Mouse (Mus musculus) myocyte (in vitro differentiated cells): ENCODE data around the gene Mrpl45.

Experiments
- CEBPB ChIP-seq: IDR thresholded peaks from 2 replicates; pipeline ENCODE4 v1.6.1; 2011; ENCODE audit warnings: mild to moderate bottlenecking, moderate library complexity; ENCODE audit not compliant: poor library complexity, insufficient read depth, severe bottlenecking
- E2F4 ChIP-seq: IDR thresholded peaks from one replicate; pipeline ENCODE4 v1.6.1; 2011; ENCODE audit warnings: mild to moderate bottlenecking, control low read depth, moderate library complexity; ENCODE audit not compliant: insufficient read depth
- MAX ChIP-seq: IDR thresholded peaks from one replicate; pipeline ENCODE4 v1.6.1; 2011; ENCODE audit warnings: low read depth, mild to moderate bottlenecking, control low read depth
- MYOD1 ChIP-seq, 3 experiments: IDR thresholded peaks; one replicate each; pipeline ENCODE4 v1.6.1; 2011; ENCODE audit warnings: control low read depth in 2 of 3, low read depth in 2 of 3, mild to moderate bottlenecking in 2 of 3, moderate library complexity in 1 of 3; ENCODE audit not compliant: insufficient read length in 2 of 3, control insufficient read depth in 1 of 3
- MYOG ChIP-seq, 3 experiments: IDR thresholded peaks; one replicate each; pipeline ENCODE4 v1.6.1; 2011; ENCODE audit warnings: control low read depth in 2 of 3, low read depth in 2 of 3, mild to moderate bottlenecking in 2 of 3; ENCODE audit not compliant: insufficient read length in 2 of 3, control insufficient read depth in 1 of 3, insufficient read depth in 1 of 3
- POLR2A ChIP-seq: IDR thresholded peaks from one replicate; pipeline ENCODE4 v1.6.1; 2011; ENCODE audit warnings: low read depth, mild to moderate bottlenecking, control low read depth, moderate library complexity; ENCODE audit not compliant: insufficient read length
- POLR2AphosphoS2 ChIP-seq: IDR thresholded peaks from one replicate; pipeline ENCODE4 v1.6.1; 2011; ENCODE audit warnings: low read depth, control low read depth; ENCODE audit not compliant: insufficient read length
- SRF ChIP-seq: IDR thresholded peaks from one replicate; pipeline ENCODE4 v1.6.1; 2011; ENCODE audit warnings: low read depth; ENCODE audit not compliant: control insufficient read depth, insufficient read length
- TCF12 ChIP-seq: IDR thresholded peaks from one replicate; pipeline ENCODE4 v1.6.1; 2011; ENCODE audit warnings: mild to moderate bottlenecking, control low read depth; ENCODE audit not compliant: poor library complexity, insufficient read depth, severe bottlenecking
- TCF3 ChIP-seq: IDR thresholded peaks from one replicate; pipeline ENCODE4 v1.6.1; 2011; ENCODE audit warnings: low read depth, control low read depth; ENCODE audit not compliant: insufficient read length
- USF1 ChIP-seq: IDR thresholded peaks from one replicate; pipeline ENCODE4 v1.6.1; 2011; ENCODE audit warnings: low read depth, mild to moderate bottlenecking, control low read depth, moderate library complexity

- no peak for TF ChIP-seq POLR2A
- TF ChIP-seq TCF12, result no peak
- TF ChIP-seq MAX, result no peak
- TF ChIP-seq USF1, result no peak
- TF ChIP-seq MYOG (IDR thresholded peaks at IDR 0.05; ENCODE audit: control insufficient read depth in 1 of 3, insufficient read depth in 1 of 3, insufficient read length in 2 of 3, low read depth in 2 of 3), result no peak
- TF ChIP-seq E2F4, result no peak
- TF ChIP-seq TCF3, result no peak
- no peak for TF ChIP-seq SRF
- TF ChIP-seq CEBPB, result no peak
- no peak for TF ChIP-seq MYOD1 (IDR thresholded peaks at IDR 0.05; ENCODE audit: control insufficient read depth in 1 of 3, insufficient read length in 2 of 3, low read depth in 2 of 3)
- no peak for TF ChIP-seq POLR2AphosphoS2
Observed at GRCm38 (mm10) chr11:97343175-97343574, 27.7 kb downstream of the Mrpl45 start.
